Mouse (Mus musculus) urinary bladder, adult 2 months (tissue): ENCODE results near the gene Gm12216. TPM values are rescaled to one million over a fixed set of nuclear protein-coding genes. Genes with fewer than 3 reads are reported as not detected.

ENCODE experiments used
- DNase-seq: peaks from one replicate; pipeline ENCODE4 v3.0.0; 2022; ENCODE audit warnings: low spot score
- polyA plus RNA-seq: library from polyadenylated mRNA; depleted of rRNA; stranded (reverse); fragments of >200 nt; gene quantifications from 2 replicates; pipeline ENCODE4 v1.2.3, GENCODE M21; 2012

Gene Gm12216
- polyA plus RNA-seq, 1 experiment, result 17.0 TPM

DNA sequence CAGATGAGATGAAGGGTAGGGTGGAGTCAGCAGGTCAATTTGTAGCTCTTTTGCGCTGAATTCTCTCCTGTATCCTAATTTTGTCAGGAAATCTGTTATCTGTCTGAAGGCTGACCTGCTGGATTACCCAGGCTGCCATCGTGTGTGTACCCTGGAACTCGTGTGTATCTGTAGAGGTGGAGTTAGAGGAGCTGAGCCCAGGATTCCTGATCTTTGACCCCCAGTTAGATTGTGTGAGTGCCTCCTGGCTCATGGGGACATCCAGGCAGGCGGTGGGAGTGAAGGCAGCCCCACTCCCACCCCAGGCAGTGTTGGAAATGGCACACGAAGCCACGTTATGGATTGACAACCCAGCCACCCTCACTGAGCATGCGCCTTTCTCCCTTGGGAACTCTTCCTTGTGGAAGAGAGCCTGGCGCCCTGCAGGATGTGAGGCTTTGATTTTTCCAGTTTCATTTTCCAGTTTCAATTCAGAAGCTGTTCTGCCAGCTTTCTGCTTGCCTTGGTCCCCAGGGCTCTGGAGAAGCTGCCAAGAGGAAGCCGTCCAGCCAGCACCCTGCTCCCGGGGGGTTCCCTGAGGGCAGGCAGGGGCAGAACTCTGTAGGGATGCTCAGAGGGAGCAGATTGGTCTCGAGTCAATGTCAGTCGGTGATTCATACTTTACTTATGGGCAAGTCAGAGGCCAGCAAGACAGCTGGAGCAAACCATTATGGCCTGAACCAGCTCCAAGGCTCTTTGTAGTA is 62.5 kb downstream of the Gm12216 start:
- DNase-seq, result no peak

DNA sequence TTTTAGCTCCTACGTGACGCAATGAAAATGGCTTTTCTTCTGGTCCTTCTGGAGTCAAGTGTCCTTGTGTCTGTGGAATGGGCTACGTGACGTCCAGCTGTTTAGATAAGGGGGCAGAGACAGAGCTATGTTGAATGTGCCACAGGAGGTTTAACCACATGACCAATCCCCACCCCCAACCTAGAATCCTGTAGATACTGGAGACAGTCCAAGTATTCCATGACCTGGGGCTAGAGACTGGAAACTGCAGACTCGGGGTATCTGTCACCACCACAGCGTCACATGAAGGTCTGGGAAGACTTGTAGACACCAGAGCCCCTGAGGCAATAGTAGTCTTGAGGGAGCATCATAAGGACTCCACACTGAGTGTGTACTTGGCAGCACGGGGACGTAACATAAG is 63.2 kb downstream of the Gm12216 start:
- DNase-seq, result no peak

- DNase-seq, result no peak
Measured at GRCm38 (mm10) chr11:53794671-53795557, 64.1 kb downstream of the Gm12216 start.

DNA sequence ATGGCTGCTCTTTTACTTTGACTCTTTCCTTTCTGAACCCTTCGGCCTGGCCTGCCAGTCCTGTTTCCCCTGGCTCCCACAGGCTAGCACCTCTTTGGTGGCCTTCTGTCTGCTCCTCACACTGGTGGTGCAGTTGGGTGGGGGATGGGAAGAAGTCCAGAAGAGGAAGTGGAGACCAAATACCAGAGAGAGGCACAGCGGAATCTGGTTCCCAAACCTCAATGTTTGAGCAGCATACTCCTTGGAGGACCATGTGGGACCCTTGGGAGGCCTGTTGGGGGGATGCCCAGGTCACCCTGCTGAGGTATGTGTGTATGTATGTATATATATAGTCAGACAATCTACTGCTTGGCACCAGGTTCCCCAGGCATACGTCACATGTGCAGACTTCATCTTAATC is 65.0 kb downstream of the Gm12216 start:
- DNase-seq, result no peak

DNA sequence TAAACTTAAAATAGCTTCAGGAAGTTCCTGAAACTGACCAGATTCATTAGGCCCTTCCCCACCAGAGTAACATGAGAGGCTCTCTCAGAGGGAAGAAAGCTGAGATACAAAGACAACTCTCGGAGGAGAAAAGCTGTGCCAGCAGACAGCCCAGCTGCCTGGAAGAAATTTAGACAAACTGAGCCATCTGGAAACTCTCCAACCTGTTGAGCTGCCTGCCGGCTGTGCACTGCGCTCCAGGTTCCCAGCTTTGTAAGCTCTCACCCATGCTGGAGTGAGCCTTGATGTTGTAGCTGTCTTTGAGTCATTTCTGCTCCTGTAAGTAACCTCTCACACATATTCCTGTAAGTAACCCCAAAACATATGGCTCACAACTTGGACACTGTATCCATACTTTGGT is 66.1 kb downstream of the Gm12216 start:
- DNase-seq, result no peak

GRCm38 (mm10) chr11:53789277-53789676 is 69.8 kb downstream of the Gm12216 start:
- no peak for DNase-seq

DNA sequence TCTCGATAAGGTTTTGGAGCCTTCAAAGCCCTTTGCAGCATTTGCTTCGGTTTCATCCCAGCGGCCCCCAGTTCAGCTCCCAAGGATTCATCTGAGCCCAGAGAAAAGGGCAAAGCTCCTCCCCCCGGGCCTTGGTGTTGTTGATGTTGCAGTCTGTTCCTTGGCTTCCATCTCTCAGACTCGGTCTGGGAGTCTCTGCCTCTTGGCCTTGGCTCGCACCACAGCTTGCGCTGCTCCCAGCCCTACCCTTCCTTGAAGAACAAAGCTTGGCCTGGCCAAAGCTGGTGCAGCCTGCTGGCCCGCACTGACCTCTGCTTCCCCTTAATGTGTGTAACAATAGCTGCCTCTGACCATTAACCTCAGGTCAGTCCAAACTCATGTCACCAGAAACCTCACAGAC is 70.9 kb downstream of the Gm12216 start:
- DNase-seq, result no peak

DNA sequence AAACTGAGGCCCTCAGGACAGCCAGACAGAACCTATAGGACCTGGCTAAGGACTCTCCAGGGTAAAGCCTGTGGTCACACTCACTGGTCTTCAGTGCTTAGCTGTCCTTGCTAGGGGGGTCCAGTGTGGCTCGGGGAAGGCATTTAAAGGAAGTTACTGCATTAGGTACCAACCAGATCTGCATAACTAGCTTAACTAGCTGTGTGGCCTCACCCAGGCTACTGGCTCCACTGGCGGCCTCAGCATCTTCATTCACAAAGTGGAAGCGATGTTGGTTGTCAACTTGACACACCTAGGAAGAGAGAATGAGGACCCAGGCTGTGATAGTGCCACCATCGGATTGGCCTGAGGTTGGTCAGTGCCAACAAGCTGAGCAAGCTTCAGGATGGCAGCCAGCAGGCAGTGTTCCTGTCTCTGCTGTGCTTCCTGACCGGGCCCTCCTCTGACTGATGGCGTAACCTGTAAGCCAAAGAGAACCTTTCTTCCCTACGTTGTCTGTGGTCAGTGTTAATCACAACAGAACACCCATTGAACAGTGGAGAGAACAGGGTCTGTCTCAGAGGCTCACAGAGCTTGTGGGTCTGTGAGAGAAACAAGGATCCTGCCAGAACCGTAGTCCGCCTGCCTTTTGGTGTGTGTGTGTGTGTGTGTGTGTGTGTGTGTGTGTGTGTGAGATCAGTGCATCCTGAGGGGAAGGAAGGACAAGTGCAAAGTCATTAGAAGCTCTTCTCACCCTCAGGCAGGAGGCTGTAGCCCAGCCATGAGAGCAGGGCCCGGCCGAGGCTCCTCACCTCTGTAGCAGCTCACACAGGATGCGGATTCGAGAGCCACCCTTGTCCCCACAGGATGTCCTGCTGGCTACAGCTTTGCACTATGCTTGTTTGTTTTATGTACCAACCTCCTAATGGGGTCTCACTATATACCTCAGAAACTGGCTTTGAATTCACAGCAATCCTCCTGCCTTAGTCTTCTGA is 72.7 kb downstream of the Gm12216 start:
- DNase-seq, result no peak

GRCm38 (mm10) chr11:53785311-53785936 is 73.6 kb downstream of the Gm12216 start:
- no peak for DNase-seq

DNA sequence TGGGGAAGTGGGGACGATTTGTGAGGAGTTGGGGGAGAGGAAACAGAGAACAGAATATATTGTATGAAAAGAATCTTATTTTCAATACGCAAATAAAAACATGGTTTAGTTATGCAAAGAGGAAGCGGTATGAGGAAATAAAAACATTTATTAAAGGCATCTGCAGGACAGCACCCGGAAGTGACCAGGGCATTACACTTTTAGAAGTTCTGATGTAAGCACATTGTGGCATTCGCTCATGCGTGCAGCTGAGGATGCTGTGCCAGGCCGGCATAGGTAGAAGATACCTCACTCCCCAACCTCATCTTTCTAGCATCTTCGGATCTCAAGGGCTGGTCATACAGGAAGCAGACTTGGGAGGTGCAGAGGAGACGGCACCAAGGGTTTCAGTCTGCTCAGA is 75.8 kb downstream of the Gm12216 start:
- DNase-seq, result no peak

DNA sequence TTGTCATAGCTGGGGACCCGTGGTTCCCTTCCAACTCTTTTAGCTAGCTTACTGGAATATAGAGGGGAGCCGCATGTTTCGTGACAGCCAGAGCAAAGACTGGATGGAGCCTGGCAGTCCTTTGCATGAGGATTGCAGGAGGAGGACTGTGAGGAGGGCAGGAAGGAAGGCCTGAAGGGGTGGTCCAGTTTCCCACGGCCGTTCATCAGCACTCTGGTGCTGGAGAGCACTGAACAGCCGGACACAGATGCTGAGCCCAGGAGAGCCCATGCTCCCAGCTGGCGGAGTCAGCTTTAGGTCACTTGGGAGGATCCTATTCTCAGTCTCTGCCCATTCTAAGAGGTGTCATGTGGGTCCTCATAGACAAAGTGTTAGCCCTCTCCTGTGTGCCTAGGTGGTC is 77.1 kb downstream of the Gm12216 start:
- DNase-seq, result no peak

DNA sequence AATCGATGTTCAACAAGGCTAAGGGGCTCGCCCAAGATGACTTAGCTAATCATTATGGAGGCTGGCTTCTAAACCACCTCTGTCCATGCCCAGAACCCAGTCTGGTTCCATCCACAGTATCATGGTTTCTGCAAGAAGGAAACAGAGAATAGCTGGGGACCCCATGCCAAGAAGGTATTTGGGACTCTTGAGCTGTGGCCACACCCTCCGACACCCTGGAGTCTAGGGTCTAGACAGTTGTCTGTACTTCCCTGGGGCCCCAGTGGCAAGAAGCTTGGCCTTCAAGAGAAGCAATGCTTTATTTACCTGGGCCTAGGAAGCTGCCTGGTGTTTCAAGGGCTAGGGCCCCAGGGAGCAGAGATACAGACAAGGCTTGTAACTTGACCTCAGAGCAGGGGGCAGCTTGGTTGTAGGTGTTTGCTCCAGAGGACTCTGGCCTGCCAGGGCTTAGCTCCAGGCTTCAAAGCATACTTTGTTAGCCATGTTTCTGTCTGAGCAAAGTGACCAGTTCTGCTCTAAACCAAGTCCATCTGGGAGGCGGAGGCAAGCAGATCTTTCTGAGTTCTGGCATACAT is 77.8 kb downstream of the Gm12216 start:
- DNase-seq, result no peak

DNA sequence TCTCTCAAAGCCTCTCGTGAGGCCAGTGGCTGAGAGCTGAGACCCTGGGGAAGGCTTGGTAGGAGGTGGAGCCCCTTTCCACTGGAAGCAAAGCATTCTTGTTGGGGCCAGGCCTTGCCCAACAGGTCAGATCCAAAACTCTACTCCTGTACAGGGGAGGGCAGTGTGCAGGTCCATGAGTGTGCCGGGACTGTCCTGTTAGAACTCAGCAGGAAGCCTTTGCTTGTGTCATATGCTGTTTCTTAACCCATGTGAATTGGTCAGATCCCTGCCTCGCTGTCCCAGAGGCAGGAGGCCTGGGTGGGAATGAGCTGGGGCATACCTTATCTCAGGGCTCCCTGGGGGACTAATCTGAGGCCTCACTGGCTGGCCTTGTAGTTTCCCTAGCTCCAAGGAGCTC is 78.8 kb downstream of the Gm12216 start:
- DNase-seq, result no peak

DNA sequence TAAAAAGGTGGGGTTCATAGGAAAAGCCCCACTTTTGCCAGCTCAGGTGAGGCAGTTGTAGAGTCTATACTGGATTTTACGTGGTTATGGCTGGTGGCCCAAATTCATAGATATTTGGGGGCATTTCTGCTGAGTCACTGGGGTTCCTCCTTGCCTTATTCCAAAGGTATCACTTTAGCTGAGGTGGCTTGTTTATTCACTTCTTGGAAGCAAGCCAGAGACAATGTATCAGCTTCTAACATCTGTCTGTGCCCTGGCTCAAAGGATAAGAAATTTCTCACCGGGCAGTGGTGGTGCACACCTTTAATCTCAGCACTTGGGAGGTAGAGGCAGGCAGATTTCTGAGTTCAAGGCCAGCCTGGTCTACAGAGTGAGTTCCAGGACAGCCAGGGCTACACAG is 79.2 kb downstream of the Gm12216 start:
- DNase-seq, result no peak

DNA sequence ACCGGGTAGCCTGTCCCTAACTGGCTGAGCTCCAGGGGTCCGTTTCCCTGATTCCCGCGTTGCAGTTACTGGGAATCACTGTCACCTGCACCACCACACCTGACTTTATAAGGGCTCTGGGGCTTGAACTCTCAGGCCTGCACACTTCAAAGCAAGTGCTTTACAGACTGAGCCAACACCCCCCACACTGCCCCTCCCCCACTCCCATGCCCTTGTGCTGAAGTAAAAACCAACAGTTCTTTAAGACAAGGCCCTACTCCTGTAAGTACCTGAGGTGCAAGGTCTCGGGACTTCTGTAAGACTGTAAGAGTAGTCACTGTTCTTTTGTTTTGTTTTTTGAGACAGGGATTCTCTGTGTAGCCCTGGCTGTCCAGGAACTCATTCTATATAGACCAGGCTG is 80.6 kb downstream of the Gm12216 start:
- DNase-seq, result no peak

- no peak for DNase-seq
Measured at GRCm38 (mm10) chr11:53777736-53778135, 81.3 kb downstream of the Gm12216 start.

GRCm38 (mm10) chr11:53774659-53775255 is 84.3 kb downstream of the Gm12216 start:
- no peak for DNase-seq

- no peak for DNase-seq
Measured at GRCm38 (mm10) chr11:53773641-53774360, 85.3 kb downstream of the Gm12216 start.

- no peak for DNase-seq
Measured at GRCm38 (mm10) chr11:53773087-53773486, 86.0 kb downstream of the Gm12216 start, which contains the start of gene Gm17334. Gm17334 (minus strand) TSS chr11:53773187.

- DNase-seq, result no peak
Measured at GRCm38 (mm10) chr11:53772536-53772935, 86.5 kb downstream of the Gm12216 start.
